Mouse (Mus musculus) brain, embryonic 18.5 days (tissue): ENCODE measurements around the gene Tjap1.
A peak's percentile ranks its signal among the peaks of the same experiment; 100 is the strongest.

Source experiments
- DNase-seq: peaks from one replicate; pipeline ENCODE4 v3.0.0-alpha.2; 2012; ENCODE audit warnings: low read depth, low spot score

The Tjap1 gene

DNA sequence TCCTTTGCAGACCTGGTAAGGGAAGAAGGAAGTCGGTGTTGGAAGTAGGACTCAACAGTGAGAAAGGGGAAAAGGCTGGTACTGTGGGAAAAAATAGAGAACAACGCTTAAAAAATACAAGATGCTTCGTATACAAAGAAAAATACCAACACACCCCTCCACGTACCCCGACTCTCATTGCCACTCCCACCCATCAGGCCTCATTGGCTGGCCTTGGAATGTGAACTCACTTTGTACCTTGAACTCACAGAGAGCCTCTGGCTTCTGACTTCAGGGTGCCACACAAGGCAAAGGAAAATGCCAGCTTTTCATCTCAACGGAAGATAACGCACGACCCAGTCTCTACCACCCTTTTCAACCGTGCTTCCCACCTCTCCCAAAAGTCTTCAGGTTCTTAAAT is 314 bp upstream of the Tjap1 start:
- DNase-seq = no peak

DNA sequence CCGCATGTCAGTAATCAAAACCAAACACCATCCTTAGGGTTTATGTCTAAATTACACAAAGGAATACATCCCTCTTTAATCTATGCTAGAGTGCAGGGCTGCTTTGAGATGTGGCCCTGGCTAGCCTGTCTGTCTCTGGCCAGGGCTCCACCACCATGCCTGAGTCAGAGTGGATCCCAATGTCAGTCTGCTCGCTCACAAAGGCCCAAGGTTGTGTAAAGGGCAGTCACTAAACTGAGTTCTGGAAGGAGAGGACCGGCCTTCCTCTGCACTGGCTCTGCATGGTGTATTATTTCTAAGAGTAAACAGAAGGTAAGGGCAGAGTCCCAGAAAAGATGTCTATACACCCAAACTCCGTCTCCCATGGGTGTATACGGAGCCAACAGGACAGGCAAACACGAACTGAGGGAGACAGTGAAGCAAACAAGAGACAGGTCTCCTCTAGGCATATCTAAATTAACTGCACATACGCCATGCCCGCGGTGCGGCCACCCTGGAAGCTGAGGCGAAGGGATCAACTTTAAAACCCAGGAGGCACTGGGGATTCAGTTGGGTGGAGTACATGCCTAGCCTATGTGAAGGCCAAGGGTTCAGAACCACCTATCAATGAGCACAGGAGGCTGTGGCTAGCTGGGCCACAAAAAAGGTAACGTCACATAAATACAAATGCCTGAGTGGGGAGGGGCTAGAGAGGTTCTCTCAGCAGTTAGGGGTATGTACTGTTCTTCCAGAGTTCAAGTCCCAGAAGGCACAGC is 4.6 kb downstream of the Tjap1 start:
- DNase-seq = no peak

DNA sequence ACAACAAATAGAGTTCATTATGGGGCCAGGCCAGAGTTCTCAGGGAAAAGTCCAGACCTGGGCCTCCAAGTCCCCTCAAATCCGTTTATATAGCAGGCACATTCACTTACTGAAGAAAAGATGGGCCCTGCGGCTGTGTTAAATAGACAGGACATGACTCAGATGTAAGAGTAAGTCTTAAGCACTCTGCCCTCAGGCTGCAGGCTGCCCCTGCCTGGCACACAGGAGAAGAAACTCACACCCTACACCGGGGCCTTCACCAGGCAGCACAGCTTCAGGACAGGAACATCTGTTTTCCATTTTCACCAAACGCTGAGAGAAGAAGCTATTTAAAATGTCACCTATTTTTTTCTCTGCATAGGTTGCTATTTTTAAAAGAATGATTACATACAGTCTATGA is 5.2 kb downstream of the Tjap1 start:
- DNase-seq = no peak

DNA sequence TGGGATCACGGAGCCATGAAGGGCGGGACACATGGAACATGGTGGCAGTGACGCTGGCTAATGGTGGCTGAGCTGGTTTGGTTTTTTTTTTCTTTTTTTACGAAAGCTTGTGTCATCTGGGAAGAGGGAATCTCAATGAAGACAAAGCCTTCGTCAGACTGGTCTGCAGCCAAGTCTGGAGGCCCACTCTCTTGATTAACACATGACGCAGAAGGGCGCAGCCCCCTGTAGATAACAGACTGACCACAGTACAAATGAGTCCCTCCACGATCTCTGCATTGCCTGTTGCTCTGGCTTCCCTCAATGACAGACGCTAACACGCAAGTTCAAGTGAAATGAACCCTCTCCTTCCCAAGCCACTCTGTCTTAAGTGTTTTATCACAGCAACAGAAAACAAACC is 7.3 kb downstream of the Tjap1 start:
- no peak for DNase-seq

DNA sequence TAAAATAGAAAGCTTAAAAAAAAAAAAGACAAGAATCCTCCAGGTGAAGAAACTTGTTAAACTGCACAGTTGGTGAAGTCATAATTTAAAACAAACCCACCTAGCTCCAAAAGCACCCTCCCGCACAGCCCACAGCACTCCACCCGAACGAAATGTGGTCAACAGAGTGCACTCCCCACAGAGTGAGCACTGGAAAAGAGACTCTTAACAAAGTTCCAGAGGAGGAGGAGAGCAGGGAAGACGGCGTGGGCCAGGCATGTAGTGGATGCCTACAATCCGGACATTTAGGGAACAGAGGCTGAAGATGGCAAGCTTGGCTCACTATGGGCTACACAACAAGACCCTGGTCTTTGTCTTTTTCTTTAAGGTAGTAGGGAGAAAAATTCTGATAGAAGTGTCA is 7.8 kb downstream of the Tjap1 start:
- no peak for DNase-seq

DNA sequence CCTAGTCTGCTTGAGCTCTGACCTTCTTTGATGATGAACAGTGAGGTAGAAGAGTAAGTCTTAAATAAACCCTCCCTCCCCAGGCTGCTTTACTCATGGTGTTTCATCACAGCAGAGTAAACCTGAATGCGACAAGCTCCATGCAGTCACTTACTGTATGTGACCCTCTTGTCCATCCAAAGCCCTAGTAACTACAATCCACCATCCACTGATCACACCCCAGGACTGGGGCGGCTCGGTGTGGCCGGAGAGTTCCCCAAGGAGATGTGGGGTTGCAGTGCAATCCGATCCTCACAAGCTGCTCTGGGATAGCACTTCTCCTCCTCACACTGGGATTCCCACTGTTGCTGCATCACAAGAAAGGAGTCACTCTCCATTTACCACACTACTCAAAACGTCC is 8.4 kb downstream of the Tjap1 start:
- DNase-seq = no peak

DNA sequence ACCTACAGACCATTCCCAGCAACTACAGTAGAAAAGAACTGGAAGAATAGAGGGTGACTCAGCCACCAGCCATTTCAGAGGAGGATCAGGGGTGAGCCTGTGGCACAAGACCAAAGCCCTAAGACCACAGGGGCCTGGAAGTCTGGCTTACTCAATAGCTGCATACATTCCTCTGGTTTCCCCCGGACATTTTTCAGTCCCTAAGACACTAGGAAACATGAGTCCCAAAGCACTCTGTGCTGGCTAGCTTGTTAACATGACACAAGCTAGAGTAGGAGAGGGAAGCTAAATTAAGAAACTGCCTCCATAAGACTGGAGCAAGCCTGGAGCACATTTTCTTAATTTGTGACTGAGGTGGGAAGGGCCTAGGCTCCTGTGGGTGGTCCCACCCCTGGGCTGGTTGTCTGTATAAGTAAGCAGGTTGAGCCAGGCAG is 9.0 kb downstream of the Tjap1 start:
- DNase-seq = no peak

DNA sequence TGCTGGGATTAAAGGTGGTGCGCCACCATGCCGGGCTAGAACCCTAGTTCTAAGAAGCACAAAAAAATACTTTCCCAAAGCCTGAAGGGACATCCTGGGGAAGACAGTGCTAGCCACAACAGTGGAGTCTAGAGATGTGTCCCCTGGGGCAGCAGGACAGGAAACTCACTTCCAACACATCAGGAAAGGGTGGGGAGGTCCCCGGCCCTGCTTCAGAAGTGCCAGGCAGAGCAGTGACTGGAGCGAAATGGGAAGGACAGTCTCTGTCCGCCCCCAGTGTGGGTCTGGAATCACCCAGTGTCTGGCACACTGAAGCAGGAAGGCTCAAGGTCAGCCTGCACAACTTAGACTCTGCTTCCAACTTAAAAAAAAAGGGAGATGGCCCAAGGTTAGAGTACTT is 10.2 kb downstream of the Tjap1 start:
- no peak for DNase-seq

DNA sequence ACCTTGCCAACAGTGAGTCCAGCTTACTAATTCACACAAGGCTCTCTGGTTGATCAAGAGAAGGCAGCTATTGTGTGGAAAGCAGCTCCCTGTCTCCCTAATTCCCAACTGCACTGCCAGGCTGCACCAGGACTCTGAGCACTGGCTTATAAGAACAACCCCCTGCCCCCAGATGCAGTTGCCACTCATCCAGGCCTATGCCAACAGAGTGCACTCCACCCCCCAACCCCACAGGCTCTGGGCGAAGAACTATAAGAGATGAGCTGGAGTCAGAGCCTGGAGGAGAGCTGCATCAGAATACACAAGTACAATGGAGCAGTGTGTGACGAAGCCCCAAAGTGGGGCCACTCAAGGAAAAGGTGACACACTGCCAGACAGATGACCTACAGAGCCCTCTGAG is 10.8 kb downstream of the Tjap1 start:
- no peak for DNase-seq

DNA sequence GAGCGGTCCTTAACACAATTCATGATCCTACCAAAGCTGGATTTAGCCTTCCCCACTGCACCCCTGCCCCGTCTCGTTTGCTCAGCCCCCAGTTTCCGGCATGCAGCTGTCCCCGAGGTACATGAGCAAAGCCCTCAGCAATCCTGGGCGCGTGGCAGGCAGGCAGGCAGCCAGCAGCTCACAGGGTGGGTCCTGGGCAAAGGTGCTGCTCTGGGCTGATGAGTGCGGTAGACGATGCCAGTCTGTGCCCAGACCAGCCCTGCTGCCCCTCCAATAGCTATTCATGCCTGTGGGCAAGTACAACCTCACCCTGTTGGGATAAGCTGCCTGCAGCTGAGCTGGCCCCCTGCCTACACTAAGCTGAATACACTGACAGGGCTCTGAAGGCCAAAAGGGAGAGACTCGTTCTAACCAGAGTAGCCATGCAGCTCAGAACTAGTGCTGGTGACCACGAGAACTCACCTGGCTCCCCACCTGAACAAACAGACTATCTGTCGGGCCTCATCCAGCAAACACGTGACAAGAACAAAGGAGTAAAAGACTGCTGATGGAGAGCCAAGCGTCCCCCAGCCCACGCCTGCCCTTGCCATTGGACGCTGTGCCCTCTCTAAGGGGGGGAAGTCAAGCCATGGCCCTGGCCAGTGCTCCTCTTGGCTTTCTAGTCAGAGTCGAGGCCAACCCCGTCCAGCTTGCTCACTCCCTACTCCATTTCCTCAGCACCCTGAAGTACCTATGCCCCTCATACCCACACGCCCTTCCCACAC is 12.9 kb downstream of the Tjap1 start:
- no peak for DNase-seq

DNA sequence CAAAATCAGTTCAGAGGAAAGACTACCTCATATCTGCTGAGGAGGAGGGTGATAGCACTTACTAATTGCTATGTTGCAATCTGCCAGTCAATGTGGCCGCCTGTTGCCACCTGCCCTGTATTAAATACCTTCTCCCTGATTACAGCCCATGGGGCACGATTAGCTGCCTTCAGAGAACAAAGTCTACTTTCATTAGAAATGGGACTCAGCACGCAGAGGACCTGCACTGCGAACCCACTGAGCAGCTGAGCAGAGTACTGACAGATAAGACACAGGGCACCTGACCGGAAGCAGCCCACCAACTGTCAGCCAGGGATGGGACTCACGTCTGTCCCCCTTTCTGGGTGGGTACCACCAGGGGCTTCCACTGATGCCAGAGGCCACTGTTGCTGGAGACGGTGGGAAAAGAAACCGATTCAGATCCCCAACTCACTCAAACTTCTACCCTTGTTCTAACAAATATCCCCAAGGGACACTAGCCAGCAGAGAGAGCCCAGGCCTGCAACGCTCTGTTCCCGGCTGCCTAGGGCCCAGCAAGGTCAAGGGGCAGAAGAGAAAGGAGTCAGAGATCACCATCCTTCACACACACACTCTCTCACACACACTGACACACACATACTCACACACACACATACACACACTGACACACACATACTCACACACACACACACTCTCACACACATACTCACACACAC is 14.7 kb downstream of the Tjap1 start:
- DNase-seq = no peak

DNA sequence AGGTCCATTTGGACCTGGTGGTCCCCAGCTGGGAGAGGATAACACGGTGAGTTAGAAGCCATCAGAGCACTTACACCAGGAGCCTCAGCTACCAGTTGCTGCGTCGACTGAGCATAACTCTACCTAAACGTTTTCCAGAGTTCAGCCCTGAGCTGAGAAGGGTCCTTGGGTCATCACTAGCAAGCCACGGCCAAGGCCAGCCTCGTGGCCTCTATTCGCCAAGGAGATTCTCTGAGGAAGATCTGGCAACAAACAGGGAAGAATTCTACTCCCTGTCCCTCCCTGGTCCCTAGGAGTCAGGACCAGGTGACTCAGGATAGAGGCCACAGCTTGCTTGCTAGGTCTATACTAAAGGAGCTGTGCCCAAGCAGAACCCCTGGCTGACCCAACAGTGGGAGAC is 15.3 kb downstream of the Tjap1 start:
- DNase-seq = no peak

DNA sequence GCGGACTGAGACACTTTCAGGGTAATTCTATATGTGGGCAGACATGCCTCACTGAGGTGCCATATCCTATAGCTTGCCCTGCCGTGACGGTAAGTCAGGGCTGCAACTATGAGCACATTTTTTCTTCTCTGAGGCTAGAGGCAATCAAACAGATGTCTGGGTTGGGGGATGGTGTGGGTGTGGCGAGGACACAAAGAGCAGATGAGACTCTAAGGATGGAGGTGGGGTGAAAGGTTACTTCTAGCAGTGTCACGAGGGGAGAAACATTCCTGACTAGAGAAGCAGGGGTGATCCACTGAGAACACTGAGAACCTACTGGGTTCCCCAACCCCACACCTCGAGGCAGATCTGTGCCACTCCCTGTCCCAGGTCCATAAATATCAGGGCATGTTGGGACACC is 15.8 kb downstream of the Tjap1 start:
- no peak for DNase-seq

DNA sequence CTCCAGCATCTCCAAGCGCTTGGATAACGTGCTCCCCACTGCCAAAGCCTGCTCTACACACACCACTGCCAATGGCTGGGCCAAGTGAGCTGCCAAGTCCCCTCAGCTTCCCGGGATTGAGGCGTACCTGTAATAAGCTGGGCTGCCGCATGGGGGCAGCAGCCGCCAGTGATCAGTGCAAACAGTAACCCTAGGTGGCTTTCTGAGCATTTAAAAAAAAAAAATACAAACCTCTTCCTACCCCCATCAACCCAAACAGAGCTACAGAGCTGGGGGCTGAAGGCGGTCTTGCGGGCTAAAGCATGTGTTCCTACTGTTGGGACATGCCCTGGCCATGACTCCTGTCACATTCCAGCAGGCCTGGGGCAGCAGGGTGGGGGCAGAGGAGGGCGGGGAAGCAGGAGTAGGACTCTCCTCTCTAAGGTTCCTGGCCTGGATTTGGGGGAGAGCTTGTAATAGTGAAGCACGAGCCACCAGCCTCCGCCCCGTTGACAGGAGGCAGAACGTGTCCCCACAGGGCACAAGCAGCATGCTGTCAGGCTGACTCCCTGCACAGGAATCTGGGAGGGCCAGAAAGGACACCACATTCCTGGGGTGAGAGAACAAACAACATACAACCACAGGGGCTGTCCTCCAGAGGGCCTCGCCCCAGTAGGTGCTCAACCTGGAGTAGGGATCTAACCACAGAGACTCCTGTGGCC is 16.8 kb downstream of the Tjap1 start:
- DNase-seq = peak; percentile 36

DNA sequence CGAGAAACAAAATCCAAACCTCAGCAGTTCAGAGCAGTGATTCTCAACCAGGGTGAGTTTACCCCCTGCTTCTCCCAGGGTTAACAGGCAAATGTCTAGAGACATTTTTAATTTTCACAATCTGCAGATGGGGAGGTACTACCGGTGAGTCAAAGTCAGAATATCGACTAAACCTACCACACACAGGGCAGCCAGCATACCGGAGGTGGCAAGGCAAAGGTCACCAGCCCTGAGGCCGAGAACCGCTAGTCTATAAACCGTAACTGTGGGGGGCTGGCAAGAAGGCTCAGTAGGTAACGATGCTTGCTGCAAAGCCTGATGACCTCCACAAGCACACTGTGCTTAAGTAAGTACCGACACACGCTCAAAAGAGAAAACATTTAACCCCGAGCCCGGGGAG is 17.3 kb downstream of the Tjap1 start:
- DNase-seq = no peak

DNA sequence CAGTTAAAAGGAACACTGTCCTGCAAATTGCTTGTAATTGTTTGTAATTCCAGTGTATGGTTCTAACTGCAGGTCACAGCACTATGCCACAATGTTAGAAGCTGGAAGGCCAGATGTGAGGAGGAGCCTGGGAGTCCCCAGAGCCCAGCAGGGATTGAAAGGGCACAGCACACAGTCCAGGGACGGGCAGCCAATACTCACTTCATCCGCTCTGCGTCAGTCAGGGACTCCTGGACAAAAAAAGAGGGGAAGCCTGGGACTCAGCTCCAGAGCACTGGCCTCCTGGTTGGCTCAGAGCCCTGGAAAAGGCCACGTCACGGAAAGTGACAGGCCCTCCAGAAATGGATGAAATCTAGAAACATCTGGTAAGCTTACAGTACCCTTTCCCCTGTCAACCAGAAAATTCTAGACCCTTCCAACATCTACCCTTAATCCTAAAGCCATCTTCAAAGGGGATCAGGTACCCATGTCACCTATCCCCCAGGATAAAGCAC is 20.6 kb downstream of the Tjap1 start:
- DNase-seq = no peak

DNA sequence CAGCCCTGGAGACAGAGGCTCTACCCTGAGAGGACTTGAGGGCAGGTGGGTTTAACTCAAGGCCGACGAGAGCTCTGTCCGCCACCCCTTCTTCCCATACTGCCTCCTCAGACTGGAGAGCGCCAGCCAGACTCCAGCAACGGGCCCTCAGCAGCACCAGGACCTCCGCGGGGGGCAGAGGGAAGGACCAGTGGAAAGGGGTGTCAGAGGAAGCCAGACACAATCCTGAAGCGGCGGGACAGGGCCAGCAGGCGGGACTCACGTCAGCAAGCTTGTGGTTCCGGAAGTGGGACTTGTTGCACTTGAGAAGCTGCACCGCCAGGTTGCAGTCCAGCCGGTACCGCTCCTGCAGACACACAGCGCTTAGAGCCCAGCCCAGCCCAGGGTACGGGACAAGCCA is 23.2 kb downstream of the Tjap1 start:
- no peak for DNase-seq

DNA sequence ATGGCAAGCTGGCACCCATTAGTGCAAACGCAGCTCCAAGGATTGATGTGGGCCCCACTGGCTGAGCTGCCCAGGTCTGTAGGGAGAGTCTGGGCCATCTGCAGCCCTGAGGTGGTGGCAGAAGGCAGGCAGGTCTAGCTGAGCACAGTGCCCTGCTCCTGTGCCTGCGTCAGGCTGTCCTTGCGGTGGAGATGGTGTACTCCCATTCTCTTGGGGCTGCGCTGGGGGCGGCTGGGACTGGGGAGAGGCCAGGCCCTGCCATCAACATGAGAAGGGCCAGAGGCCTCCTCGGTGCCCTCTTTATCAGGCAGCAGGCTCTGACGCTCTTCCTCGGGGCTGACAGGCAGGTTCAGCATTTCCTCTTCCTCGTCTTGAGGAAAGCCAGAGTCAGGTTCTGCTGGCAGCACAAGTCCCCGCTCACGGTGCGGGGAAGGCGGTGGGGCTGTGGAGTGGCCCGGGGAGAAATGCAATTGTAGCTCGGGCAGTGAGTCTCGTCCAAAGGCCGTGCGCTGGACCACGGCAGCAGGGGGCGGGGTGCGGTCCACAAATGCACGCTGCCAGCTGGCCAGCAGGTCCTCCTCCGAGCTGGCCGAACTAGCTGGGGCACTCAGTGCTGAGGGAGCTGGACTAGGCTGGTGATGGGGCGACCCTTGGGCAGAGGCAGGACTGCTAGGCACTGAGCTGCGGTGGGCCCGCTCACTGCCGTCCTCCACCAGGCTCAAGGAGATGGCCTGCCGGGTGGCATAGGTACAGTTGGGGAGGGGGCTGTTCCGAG is 24.4 kb downstream of the Tjap1 start:
- DNase-seq = no peak

DNA sequence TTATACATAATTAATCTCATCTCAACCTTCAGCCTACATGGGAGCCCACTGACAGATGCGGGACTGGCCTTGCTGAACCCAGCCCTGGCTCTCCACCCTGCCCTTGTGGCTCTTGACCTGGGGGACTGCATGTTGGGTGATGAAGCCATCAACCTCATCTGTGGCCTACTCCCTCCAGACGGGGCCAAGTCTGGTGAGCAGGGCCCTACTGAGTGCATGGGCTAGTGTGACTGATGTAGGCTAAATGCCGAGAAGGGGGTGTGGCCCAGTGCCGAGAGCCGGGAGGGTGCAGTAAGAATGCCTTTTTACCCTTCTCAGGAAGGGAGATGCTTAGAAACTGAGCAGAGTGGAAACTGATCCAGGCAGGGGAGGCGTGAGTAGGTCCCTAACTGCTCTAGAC is 27.7 kb downstream of the Tjap1 start:
- no peak for DNase-seq

DNA sequence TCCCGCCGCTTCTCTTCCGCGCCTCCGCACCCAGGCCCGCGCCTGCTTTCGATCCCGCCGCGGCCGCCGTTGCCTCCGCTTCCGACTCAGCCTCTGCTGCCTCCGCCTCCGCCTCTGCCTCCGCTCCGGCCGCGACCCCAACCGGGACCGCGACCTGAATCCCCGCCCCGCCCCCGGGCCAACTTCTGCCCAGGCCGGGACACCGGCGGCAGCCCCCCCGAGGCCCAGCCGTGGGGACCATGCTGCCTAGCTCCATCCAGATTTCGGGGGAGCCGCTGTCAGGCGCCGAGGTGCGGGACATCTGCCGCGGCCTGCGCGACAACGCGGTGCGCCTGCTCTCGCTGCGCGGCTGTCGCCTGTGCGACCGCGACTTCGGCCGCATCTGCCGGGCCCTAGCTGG is 28.7 kb downstream of the Tjap1 start:
- DNase-seq = no peak

DNA sequence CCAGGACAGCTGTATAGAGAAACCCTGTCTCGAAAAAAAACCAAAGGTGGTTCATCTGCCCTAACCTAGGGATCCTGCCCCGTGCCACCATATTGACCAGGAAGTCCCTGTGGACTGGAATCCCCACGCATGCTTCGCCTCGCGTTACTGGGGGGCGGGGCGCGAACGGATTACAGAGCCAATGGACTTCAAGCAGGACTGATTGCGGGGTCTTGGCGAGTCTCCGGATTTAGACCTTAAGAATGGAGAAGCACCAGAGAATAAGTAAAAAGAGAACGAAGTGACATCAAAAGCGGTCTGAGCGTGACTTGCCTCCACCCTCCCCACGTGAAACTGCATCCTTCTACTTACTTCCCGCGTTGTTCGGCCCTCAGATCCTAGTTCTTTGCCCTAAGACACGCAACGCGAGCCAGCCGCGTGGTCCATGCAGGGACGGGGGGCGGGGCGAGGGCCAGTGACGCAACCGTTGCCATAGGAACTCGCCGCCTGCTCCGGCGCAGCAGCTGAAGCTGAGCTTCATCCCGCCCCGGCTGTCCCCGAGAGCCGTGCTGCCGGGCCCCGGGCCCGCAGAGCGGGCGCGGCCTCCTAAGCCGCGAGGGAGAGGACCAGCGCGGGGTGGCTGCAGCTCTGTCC is 29.3 kb downstream of the Tjap1 start, which contains the start of gene Lrrc73:
Gene Lrrc73, plus strand, starts transcription at position 80 of the 633 bp plus-strand sequence.
- peak; percentile 74 for DNase-seq
